Mouse (Mus musculus) R1 (cell line): ENCODE measurements around the gene Zc3h7b.

Experiments
- DNase-seq: peaks from one replicate; pipeline ENCODE4 v3.0.0-alpha.2; 2018; ENCODE audit warnings: low read depth, low spot score

The Zc3h7b gene

GRCm38 (mm10) chr15:81739296-81739695, 5.6 kb upstream of the Zc3h7b start:
- DNase-seq = no peak

DNA sequence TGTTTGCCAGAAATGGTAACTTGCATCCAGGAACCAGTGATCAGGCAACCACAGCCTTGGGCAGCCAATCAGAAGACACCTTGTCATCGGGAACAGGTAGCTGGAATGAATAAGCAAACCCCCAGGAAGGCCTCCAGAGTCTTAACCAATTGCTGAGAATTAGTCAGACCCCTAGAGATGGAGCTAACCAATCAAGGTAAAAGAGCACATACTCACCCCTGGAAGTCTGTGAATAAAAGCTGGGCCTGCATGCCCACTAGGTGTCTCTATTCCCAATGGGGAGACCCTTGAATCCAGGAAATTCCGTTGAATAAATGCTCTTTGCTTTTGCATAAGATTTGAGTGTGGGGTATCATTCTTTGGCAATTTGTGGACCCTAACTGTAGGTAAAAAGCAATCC, 4.9 kb upstream of the Zc3h7b start:
- peak; percentile 87 for DNase-seq

DNA sequence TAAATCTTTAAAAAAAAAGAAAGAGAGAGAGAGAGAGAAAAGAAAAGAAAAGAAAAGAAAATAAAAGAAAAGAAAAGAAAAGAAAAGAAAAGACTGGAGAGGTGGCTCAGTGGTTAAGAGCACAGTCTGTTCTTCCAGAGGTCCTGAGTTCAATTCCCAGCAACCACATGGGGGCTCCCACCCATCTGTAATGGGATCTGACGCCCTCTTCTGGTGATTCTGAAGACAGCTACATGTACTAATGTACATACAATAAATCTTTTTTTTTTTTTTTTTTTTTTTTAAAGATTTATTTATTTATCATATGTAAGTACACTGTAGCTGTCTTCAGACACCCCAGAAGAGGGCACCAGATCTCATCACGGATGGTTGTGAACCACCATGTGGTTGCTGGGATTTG, 2.5 kb upstream of the Zc3h7b start:
- DNase-seq = peak; percentile 75

DNA sequence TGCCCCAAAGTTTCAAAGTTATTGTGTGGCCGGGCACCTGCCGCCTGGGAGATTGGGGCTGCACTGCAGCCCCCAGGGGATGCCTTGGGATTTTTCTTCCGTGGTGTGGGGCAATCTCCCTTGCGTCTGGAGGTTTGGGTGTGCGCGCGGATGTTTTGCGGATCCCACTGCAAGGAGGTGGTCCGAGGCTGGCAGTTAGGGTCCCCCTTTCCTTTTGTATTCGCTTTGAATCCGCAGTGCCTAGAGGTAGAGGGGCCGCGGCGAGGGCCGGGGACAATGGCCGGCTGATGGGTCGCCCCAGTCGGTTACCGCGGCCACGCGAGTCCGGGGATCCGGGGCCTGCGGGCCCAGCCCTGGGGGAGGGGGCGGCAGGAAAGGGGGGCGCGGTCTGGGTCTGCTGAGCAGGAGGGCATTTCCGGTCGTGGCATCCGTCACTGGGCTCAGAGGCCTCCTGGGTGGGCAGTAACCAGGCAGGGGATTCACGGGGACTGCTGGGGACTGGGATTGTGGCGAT, 801 bp downstream of the Zc3h7b start:
- peak; percentile 71 for DNase-seq

DNA sequence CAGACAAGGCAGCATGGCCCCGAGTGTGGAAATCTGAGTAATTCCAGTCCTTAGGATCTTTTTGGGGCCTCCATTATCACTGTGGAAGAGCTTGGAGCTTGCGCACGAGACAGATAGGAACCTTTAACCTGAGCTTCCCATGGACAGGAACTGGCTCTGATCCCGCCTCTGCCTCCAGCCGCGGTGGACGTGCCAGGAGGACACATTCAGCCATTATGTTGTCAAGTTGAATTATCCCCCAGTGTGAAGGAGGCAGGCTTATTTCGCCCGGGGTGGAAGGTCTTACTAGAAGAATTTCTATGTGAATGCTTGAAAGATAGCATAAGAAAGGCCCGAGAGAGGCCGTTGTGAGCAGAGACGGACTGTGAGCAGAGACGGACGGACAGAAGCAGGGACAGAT, 4.9 kb downstream of the Zc3h7b start:
- no peak for DNase-seq

DNA sequence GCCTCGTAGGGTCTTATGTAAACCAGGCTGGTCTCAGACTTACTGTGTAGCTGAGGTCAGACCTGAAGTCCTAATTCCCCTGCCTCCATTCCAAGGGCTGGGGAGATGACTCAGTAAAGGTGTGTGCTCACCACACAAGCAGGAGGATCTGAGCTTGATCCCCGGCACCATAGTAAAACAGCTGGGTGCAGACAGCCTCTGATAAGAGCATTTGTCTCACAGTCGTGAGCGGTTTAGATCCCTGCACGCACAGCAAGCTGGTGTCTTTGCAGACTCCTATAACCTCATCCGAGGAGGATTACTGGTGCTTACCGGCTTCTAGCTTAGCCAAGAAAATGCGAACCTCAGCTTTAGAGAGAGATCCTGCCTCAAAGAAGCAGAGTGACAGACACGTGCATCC, 8.8 kb downstream of the Zc3h7b start:
- no peak for DNase-seq

DNA sequence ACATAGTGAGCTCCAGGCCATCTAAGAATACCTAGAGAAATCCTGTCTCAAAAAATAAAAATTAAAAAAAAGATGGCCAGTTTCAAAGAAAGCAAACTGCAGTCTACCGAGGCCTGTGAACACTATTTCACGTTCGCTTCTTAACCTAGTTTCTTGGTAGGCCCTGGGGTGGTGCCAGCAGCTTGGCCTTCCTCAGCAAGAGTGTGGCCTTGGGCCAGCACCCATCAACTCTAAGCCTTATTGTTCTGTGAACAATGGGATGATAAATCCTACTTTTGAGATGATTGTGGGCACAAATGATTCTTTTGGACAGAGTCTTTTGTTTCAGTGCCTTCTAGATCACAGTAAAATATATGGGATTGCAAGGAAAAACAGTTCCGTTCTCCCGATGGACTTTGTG, 13.8 kb downstream of the Zc3h7b start:
- no peak for DNase-seq

- no peak for DNase-seq
These were observed 14.7 kb downstream of the Zc3h7b start for GRCm38 (mm10) chr15:81759542-81759941.

- no peak for DNase-seq
These were observed 15.7 kb downstream of the Zc3h7b start for GRCm38 (mm10) chr15:81760361-81761079.

DNA sequence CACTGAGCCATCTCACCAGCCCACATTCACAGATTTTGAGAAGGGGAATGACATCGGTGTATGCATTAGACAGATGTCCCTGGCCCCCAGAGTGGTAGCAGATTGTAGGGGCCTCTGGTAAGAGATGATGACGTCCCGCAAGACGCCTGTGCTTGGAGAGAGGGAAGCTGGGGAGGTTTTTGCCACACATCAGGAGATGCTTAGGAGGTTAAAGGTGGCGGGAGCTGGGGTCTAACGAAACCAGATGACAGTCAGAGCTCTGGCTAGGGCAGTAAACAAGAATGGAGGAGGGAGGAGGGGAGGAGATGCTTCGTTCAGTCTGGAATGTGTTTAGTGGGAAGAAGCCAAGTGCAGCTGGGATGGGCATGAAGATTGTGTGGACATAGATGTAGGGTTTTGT, 16.5 kb downstream of the Zc3h7b start:
- DNase-seq = no peak

DNA sequence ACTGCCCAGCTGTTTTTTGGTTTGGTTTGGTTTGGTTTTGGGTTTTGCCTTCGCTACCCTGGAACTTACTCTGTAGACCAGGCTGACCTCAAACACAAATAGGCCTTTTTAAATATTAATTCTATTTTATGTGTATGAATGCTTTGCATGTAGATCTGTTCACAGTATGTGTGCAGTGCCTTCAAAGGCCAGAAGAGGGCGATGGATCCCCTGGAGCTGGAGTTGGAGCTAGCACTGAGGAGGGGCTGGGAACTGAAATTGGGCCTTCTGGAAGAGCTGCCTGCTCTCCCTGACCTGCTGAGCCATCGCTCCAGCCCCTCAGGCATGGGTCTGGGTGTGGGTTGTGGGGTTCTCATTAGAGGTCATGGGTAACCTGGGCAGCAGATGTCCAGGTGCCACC, 17.1 kb downstream of the Zc3h7b start:
- peak; percentile 57 for DNase-seq

DNA sequence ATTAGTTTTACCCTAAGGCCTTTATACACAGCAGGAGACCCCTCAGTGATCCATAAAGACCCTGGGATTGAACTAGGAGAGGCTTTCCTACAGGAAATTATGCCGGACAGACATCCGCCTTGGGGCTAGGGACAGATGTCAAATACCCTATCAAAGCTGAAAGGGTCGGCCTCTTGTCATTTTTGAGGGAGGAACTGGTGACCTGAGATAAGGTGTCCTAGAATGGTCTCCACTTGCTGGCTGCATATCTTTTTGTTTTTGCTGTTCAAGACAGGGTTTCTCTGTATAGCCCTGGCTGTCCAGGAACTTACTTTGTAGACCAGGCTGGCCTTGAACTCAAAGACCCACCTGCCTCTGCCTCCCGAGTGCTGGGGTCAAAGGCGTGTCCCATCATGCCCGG, 19.7 kb downstream of the Zc3h7b start:
- no peak for DNase-seq

DNA sequence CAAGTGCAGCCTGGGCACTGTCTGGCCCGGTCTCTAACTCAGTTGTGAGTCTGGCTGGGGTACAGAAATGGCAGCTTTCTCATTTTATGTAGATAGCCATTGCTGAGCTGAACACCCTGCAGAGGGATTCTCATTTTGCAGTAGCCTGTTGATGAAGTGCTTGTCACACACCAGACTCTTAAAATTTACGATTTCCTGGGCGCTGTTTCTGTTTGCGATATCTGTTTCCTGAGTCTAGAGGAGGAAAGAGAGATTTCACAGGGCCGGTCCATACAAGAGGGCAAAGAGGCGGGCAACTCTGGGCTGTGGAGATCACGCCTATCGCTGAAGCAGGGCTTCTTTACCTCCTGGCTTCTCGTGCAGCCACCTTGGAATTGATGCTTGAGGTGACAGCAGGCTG, 20.8 kb downstream of the Zc3h7b start:
- DNase-seq = no peak

- no peak for DNase-seq
These were observed 21.6 kb downstream of the Zc3h7b start for GRCm38 (mm10) chr15:81766439-81766838.

- peak; percentile 86 for DNase-seq
These were observed 24.2 kb downstream of the Zc3h7b start for GRCm38 (mm10) chr15:81769037-81769436.

GRCm38 (mm10) chr15:81772431-81773120, 27.7 kb downstream of the Zc3h7b start:
- DNase-seq = no peak

DNA sequence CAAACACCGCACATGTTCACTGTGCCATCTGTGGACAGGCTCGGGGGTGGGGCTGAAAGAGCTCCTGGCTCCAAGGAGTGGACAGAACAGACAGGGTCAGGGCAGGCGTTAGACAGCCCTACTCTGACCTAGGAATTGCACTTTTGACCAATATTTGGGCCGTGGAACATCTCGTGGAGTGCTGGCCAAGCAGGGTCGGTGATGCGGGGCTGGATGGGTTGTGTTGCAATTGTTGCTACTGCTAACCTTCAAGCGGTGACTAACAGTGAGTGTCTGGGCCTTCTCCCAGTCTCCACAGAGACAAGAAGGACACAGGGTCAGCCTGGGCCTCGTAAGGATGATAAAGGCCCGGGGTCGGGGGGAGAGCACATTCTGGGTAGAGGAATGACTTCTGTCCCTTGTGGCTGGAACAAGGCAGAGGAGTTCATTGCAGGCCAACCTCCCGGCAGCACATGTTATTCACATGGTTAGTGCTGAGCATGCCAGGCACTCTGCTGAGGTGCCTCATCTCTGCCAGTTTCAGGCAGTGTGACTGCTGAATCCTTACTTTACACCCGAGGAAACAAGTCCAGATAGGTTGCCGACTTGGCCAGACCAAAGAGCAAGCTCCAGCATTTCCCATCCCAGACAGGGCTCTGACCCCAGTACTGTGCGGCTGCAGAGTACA, 29.8 kb downstream of the Zc3h7b start:
- no peak for DNase-seq

GRCm38 (mm10) chr15:81776631-81777422, 32.0 kb downstream of the Zc3h7b start:
- DNase-seq = no peak

DNA sequence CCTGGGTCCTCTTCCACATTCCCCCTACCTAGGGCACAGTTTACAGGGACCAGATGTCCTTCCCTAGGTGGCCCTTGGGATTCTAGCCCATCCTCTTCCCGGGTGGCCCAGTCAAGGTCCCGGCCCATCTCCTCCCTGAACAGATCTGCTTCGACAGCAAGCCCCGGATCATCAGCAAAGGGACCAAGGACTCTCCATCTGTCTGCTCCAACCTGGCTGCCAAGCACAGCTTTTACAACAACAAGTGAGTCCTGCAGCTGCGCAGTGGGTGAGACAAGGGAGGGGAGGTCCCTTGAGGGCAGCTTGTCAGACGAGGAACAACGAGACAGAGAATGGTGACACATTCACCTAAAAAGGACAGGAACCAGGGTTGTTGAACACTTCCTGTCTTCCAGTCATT, 37.0 kb downstream of the Zc3h7b start:
- DNase-seq = no peak

DNA sequence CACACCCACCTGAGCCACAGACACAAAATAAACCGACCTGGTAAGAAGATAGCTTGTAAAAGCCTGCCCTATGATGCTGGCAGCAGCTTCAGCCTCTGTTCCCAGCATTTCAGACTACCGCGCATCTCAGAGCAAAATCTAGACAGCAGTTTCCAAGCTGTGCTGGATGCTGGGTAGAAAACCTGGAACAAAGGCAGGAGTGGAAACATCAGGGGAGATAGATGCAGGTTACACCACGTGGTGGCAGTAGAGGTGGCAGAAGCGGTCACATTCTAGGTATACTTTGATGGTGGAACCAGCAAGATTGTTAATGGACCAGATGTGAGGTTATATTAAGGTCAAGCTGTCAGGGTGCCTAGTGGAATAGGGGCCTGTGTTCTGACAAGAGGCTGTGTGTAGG, 39.9 kb downstream of the Zc3h7b start:
- DNase-seq = peak; percentile 58

GRCm38 (mm10) chr15:81785701-81786100, 40.8 kb downstream of the Zc3h7b start:
- DNase-seq = no peak

GRCm38 (mm10) chr15:81787525-81787924, 42.7 kb downstream of the Zc3h7b start:
- no peak for DNase-seq
